Mouse (Mus musculus) layer of hippocampus, postnatal 25 days (tissue): ENCODE data around the gene Fam57b. TPM values are rescaled to one million over a fixed set of nuclear protein-coding genes. Genes with fewer than 3 reads are reported as not detected.

Experiments
- DNase-seq, 2 experiments: peaks; one replicate each; pipeline ENCODE4 v3.0.0; 2022; ENCODE audit warnings: mixed read lengths in 2 of 2, low spot score in 1 of 2; ENCODE audit errors: extremely low spot score in 1 of 2
- total RNA-seq, 2 experiments: library from RNA; stranded (reverse); gene quantifications; 2 replicates each; pipeline ENCODE4 v1.2.3; 2021

Gene Fam57b
- total RNA-seq, 2 experiments from 2014 or later: 80.3 to 95.6 TPM

DNA sequence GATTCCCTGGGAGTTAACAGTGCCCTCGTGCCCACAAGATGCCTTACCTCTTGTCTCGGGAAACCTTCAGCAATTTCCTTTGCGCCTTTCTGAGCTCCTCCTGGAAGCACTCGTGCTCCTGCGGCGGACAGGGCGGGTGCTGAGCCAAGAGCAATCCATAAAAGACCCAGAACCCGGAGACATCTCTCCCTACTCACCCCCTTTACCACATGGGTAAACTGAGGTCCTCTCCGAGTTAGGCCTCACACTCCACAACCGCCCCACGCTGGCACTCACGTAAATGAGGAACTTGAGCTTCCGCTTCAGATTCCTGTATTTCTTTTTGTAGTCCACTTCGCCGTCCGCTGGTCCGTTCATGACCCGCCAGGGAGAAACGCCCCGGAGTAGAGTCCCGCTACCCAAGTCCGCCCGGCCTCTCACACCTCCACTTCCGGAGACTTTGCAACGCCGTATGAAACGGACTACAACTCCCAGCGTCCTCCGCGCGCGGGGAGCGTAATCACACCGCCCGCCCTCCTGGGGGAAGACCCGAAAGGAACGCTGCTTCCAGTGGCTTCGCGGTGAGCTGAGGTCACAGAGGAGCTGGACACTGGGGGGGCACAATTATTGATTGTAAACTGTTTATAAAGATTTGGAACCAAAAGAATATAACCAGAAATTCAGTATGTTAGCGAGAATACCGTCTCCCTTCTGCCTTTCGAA lies 64.1 kb downstream of the Fam57b start, which contains the start of gene Hirip3:
TSS of gene Hirip3 (plus strand) at position 544 of the 702 bp plus-strand sequence.
- peak; percentile 87 to 90 for DNase-seq

DNA sequence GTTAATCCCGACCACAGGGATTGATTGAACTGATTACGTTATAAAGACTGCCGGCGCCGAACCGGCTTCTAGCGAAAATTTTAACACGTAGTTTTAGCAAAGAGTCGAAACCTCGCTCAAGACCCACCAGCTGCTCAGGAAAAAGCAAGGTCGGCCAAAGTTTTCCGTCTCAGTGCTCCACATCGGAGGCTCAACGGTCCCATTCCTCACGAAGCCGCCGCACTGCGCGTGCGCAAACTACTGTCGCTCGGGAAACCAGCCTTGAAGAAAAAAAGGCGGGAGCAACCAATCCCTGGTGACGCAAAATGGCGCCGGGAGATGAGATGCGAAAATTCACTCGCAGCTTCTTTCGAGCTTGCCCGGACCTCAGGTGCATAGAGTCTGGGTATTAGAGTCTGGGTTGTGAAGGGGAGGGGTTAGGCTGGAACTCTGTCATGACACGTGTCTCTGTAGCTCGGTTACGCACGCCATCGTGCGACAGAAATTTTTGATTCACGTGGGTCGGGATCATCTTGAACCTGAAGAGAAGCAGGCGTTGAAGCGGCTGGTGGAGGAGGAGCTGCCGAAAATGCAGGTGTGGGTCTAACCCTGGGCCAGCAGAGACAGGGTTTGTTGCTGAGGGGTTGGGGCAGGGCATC lies 64.8 kb downstream of the Fam57b start, which contains the start of gene Ino80e:
TSS of gene Ino80e (minus strand) at position 231 of the 638 bp plus-strand sequence.
- peak; percentile 94 for DNase-seq

DNA sequence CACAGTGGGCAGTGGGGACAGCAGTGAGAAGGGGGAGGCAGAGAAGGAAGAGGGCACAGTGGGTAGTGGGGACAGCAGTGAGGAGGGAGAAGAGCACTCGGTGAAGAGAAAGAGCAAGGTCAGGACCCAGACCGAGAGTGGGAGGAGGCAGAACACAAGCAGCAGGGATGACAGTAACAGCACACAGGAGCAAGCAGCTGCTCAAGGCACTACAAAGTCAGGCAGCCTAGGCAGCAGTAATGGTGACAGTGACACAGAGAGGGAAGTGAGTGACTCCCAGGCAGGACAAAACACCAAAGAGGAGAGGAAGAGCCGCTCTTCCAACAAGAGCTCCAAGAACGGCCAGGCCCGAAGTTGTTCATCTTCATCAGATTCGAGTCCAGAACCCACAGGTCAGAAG lies 66.3 kb downstream of the Fam57b start:
- DNase-seq: no peak

DNA sequence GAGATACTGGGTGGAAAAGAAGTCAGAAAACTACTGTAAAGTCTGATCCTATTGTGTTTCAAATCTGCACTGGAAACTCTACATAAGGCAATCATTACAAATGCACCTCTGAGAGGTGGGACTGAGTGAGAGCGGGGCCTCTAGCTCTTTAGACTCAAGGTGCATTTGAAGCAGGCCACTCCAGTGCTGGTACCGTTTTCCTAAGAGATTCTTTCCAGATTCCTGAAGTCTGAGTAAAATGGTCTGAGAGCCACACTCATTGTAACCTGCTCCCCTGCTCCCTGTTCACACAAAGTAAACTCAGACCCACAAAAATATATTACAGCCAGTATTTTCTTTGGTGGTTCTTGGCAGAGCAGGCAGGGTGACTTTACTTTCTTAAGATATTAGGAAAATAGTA lies 70.1 kb downstream of the Fam57b start:
- DNase-seq: no peak

DNA sequence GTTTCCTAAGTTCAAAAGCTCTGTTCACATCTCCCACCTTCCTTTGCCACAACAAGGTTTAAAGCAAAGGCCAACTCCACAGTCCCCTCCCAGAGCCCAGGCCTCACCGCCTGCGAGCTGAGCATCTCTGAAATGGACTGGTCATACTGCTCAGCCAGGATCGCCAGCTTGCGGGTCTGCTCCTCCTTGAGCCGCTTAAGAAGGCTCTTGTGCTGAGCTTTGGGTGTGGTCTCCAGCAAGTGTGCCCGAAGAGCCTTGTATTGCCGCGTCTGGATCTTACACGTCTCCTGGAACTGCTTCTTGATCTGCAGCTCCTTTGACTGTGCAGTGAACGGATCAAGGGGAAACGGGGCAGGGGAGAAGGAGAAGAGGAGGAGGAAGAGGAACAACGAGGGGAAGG lies 70.5 kb downstream of the Fam57b start:
- DNase-seq: no peak

DNA sequence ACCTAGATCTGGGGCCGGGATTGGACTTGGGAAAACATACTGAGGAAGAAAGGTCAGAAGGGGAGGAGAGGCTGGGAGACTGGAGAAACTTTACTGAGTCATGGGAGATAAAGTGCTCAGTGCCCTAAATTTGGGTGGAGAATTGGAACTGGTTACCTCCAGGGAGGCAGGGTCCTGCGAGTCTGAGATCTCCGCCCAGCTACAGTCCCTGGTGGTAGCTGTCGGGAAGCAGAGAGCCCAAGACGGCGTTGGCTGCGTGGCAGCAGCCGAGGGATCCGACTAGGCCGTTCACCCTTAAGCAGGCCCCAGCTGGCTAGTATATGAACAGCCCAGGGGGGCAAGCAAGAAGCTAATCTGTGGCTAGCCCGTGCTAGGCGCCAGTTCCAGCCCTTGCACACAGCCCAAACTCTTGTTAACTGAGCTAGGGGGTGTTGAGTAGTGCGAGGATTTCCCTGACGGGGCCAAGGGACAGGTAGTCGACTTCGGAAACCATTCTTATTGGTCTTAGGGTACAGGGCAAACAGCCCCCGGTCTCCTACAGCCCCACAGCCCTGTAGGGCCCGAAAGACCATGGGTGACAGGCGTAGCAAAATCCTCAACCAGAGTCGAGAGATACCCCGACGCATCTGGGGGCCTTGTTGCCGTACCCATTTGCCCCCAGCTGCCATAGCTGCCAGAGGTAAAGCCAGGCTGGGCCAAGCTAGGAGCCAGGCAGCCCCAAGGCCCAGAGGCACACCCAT lies 72.5 kb downstream of the Fam57b start:
- no peak for DNase-seq

DNA sequence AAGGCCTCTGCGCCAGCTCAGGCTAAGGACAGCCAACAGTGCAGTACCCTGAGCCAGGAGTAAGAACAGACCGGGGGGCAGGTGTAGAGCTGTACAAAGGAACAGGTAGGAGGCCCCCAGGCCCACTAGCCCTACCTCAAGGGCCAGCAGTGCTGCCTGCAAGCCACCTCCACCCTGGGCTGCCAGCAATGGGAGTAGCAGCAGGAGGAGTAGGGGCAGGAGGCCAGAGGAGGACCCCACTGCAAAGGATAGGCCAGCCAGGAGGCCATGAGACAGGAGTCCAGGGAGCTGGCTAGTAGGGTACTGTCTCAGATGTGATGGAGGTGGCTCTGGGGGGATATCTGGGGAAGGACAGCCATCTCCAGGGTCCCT lies 73.0 kb downstream of the Fam57b start:
- DNase-seq: no peak

DNA sequence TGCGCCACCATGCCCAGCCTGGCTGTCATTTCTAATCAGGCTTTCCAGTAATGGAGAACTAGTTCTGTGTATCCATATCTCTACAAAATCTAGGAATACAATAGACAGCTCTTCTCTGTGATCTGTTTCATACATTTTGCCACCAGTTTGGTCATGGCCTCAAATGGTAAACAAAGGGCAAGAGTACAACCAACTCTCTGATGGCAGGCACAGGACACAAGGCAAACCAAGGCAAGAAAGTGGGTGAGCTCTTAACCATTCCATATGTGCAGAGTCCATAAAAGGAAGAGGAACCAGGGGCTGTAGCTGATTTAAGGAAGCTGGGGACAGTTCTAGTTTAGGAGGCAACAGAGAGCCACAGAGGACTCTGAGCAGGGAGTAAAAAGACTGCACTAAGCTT lies 79.8 kb downstream of the Fam57b start:
- DNase-seq: no peak

Other genes starting within 250 kb of the Fam57b start
- 100 to 1,000 TPM; 184 to 193 TPM for gene Eif3c, start 231.3 kb upstream of the Fam57b start, total RNA-seq
- gene Apobr, start 212.7 kb upstream of the Fam57b start, total RNA-seq: 1 to 10 TPM in 1 of 2 experiments, under 1 TPM in 1; 0.28 to 1.1 TPM
- gene Cln3, start 211.9 kb upstream of the Fam57b start, total RNA-seq: 10 to 100 TPM; 30.3 to 37.4 TPM
- gene Il27, start 202.7 kb upstream of the Fam57b start, total RNA-seq: not detected
- 1 to 10 TPM; 5.8 to 8.6 TPM for gene Nupr1, start 166.8 kb upstream of the Fam57b start, total RNA-seq
- 10 to 100 TPM; 30.5 to 35.1 TPM for gene Sgf29, start 148.4 kb upstream of the Fam57b start, total RNA-seq
- gene Sult1a1, start 121.2 kb upstream of the Fam57b start, total RNA-seq: 10 to 100 TPM in 1 of 2 experiments, 1 to 10 TPM in 1; 9.5 to 11.1 TPM
- 100 to 1,000 TPM; 104 to 112 TPM for gene Bola2, start 102.3 kb upstream of the Fam57b start, total RNA-seq
- gene Slx1b, start 101.9 kb upstream of the Fam57b start, total RNA-seq: 10 to 100 TPM; 16.4 to 19.4 TPM
- 100 to 1,000 TPM; 129 to 139 TPM for gene Coro1a, start 89.9 kb upstream of the Fam57b start, total RNA-seq
- gene Mapk3, start 38.1 kb upstream of the Fam57b start, total RNA-seq: 100 to 1,000 TPM; 147 to 168 TPM
- gene Gdpd3, start 31.3 kb upstream of the Fam57b start, total RNA-seq: 1 to 10 TPM; 1.7 to 4.3 TPM
- 100 to 1,000 TPM; 268 to 293 TPM for gene Ypel3, start 20.7 kb upstream of the Fam57b start, total RNA-seq
- under 1 TPM; 0.39 to 0.82 TPM for gene Tbx6, start 16.2 kb upstream of the Fam57b start, total RNA-seq
- gene Ppp4c, start 5.2 kb upstream of the Fam57b start, total RNA-seq: 10 to 100 TPM; 53.3 to 55.0 TPM
- gene 4930451I11Rik, start 34.0 kb downstream of the Fam57b start, total RNA-seq: not detected
- gene Doc2a, start 49.7 kb downstream of the Fam57b start, total RNA-seq: 10 to 100 TPM; 15.6 to 16.2 TPM
- 10 to 100 TPM; 19.5 to 31.1 TPM for gene Hirip3, start 64.3 kb downstream of the Fam57b start, total RNA-seq
- 10 to 100 TPM; 50.7 to 51.7 TPM for gene Ino80e, start 64.7 kb downstream of the Fam57b start, total RNA-seq
- gene Taok2, start 87.0 kb downstream of the Fam57b start, total RNA-seq: 100 to 1,000 TPM; 150 to 163 TPM
- 10 to 100 TPM; 20.2 to 25.5 TPM for gene Tmem219, start 125.2 kb downstream of the Fam57b start, total RNA-seq
- gene Kctd13, start 131.2 kb downstream of the Fam57b start, total RNA-seq: 100 to 1,000 TPM; 150 to 160 TPM
- gene Asphd1, start 151.9 kb downstream of the Fam57b start, total RNA-seq: 10 to 100 TPM; 33.4 to 36.6 TPM
- 100 to 1,000 TPM; 411 to 438 TPM for gene Sez6l2, start 152.9 kb downstream of the Fam57b start, total RNA-seq
- 100 to 1,000 TPM; 157 to 177 TPM for gene Cdipt, start 178.2 kb downstream of the Fam57b start, total RNA-seq
- not detected for gene Cdiptos, start 178.4 kb downstream of the Fam57b start, total RNA-seq
- 1 to 10 TPM; 7.0 to 7.4 TPM for gene Mvp, start 217.0 kb downstream of the Fam57b start, total RNA-seq
- gene Pagr1b, start 218.8 kb downstream of the Fam57b start, total RNA-seq: not detected
- gene Pagr1a, start 219.7 kb downstream of the Fam57b start, total RNA-seq: 10 to 100 TPM; 20.5 to 27.7 TPM
- gene Gm42742, start 223.4 kb downstream of the Fam57b start, total RNA-seq: 10 to 100 TPM; 51.0 to 57.8 TPM
- gene Prrt2, start 223.5 kb downstream of the Fam57b start, total RNA-seq: 100 to 1,000 TPM; 226 to 235 TPM
- 100 to 1,000 TPM; 272 to 282 TPM for gene Maz, start 229.4 kb downstream of the Fam57b start, total RNA-seq
- 1 to 10 TPM; 6.7 to 8.7 TPM for gene Kif22, start 244.8 kb downstream of the Fam57b start, total RNA-seq